Mouse (Mus musculus) forebrain, embryonic 10.5 days (tissue): ENCODE data around the gene Cyp4f40. TPM values are rescaled to one million over a fixed set of nuclear protein-coding genes. Genes with fewer than 3 reads are reported as not detected.
A peak's percentile ranks its signal among the peaks of the same experiment; 100 is the strongest.
"Not testable (repeated sequence)": the region's sequence is repeated elsewhere in the genome, so short reads cannot be mapped to it uniquely, and the experiment has no call there.

Experiments used
- DNase-seq: peaks from one replicate; pipeline ENCODE4 v3.0.0-alpha.2; 2017; ENCODE audit warnings: low spot score; ENCODE audit errors: extremely low spot score
- H3K27ac ChIP-seq: fragments of 300-500 bp; sonication (generic); 2 replicates; pipeline ENCODE4 v1.5.1; 2016; ENCODE audit warnings: mild to moderate bottlenecking
- H3K27me3 ChIP-seq: fragments of 300-500 bp; sonication (generic); 2 replicates; pipeline ENCODE4 v1.6.1; 2016; ENCODE audit warnings: mild to moderate bottlenecking; ENCODE audit not compliant: poor library complexity, severe bottlenecking
- H3K36me3 ChIP-seq: fragments of 300-500 bp; sonication (generic); replicated peaks from 2 replicates; pipeline ENCODE4 v1.6.1; 2016; ENCODE audit warnings: mild to moderate bottlenecking, moderate library complexity
- H3K4me1 ChIP-seq: fragments of 300-500 bp; sonication (generic); 2 replicates; pipeline ENCODE4 v1.6.1; 2016
- H3K4me3 ChIP-seq: fragments of 300-500 bp; sonication (generic); 2 replicates; pipeline ENCODE4 v1.5.1; 2016; ENCODE audit warnings: mild to moderate bottlenecking, moderate library complexity
- H3K9me3 ChIP-seq: fragments of 300-500 bp; sonication (generic); 2 replicates; pipeline ENCODE4 v1.6.1; 2016; ENCODE audit warnings: mild to moderate bottlenecking, moderate library complexity
- WGBS: fragments of 180-500 bp; shearing (Covaris S2); methylation state at CpG from one replicate; pipeline ENCODE4 v1.1.7; 2016; 5-methylcytosine and 5-hydroxymethylcytosine counted together
- polyA plus RNA-seq: library from polyadenylated mRNA; unstranded; fragments of >200 nt; fragmentation: Nextera tagmentation; extraction: Ambion mirVana; gene quantifications from 2 replicates; pipeline ENCODE4 v1.2.1, GENCODE M21; 2016

Gene Cyp4f40
- not detected in 2 replicates for polyA plus RNA-seq

- no peaks in the 10 kb centered on the region for H3K36me3 ChIP-seq
- H3K4me1 ChIP-seq, result no peaks in the 10 kb centered on the region
- H3K9me3 ChIP-seq, result no peaks in the 10 kb centered on the region
- 77% methylated on average over 2 of the region's 2 CpGs for WGBS
- DNase-seq, result no peak
- no peak within 1 kb of the TSS for H3K4me3 ChIP-seq
- no peak within 1 kb of the TSS for H3K27ac ChIP-seq
- no peaks in the 10 kb centered on the region for H3K27me3 ChIP-seq
These were observed at the start of gene Cyp4f40 for GRCm38 (mm10) chr17:32658712-32659111. Gene Cyp4f40 (plus strand): TSS chr17:32658900.

GRCm38 (mm10) chr17:32610231-32610630 is 48.5 kb upstream of the Cyp4f40 start:
- DNase-seq, H3K4me3 ChIP-seq, H3K27me3 ChIP-seq, H3K4me1 ChIP-seq, H3K9me3 ChIP-seq, H3K27ac ChIP-seq, H3K36me3 ChIP-seq: not testable (repeated sequence)
- 81% methylated on average over 3 of the region's 3 CpGs for WGBS

GRCm38 (mm10) chr17:32610896-32611295 is 47.8 kb upstream of the Cyp4f40 start:
- 83% methylated on average over 3 of the region's 3 CpGs for WGBS
- Histone ChIP-seq H3K27me3 (no peaks in the 10 kb centered on the region), H3K36me3 (no peaks in the 10 kb centered on the region), H3K4me1 (no peaks in the 10 kb centered on the region), H3K9me3 (no peaks in the 10 kb centered on the region), H3K27ac (no peak overlapping the region), H3K4me3 (no peak overlapping the region)
- no peak for DNase-seq

GRCm38 (mm10) chr17:32612417-32612816 is 46.3 kb upstream of the Cyp4f40 start:
- no peaks in the 10 kb centered on the region for H3K4me1 ChIP-seq
- H3K27ac ChIP-seq, result no peak overlapping the region
- DNase-seq, result no peak
- no peaks in the 10 kb centered on the region for H3K9me3 ChIP-seq
- 85% methylated on average over 3 of the region's 3 CpGs for WGBS
- H3K4me3 ChIP-seq, result no peak overlapping the region
- no peaks in the 10 kb centered on the region for H3K36me3 ChIP-seq
- no peaks in the 10 kb centered on the region for H3K27me3 ChIP-seq

- WGBS, result 70% methylated on average over 1 of the region's 1 CpGs
- Histone ChIP-seq H3K4me1 (no peaks in the 10 kb centered on the region), H3K36me3 (no peaks in the 10 kb centered on the region), H3K9me3 (peaks cover 9% of the 10 kb centered on the region), H3K4me3 (no peak overlapping the region), H3K27ac (no peak overlapping the region), H3K27me3 (no peaks in the 10 kb centered on the region)
- no peak for DNase-seq
These were observed 41.4 kb upstream of the Cyp4f40 start for GRCm38 (mm10) chr17:32617252-32617651.

GRCm38 (mm10) chr17:32621018-32621417 is 37.7 kb upstream of the Cyp4f40 start, which contains the start of gene Cyp4f37:
Gene Cyp4f37 (plus strand): TSS chr17:32621309.
- not testable (repeated sequence) for H3K27me3 ChIP-seq, H3K4me3 ChIP-seq, H3K36me3 ChIP-seq, DNase-seq, H3K27ac ChIP-seq, H3K4me1 ChIP-seq, H3K9me3 ChIP-seq
- 72% methylated on average over 4 of the region's 4 CpGs for WGBS

GRCm38 (mm10) chr17:32629726-32630125 is 29.0 kb upstream of the Cyp4f40 start:
- H3K4me1 ChIP-seq, H3K9me3 ChIP-seq, DNase-seq, H3K27ac ChIP-seq, H3K36me3 ChIP-seq, H3K27me3 ChIP-seq, H3K4me3 ChIP-seq: not testable (repeated sequence)
- WGBS, result 89% methylated on average over 7 of the region's 7 CpGs

GRCm38 (mm10) chr17:32631936-32632335 is 26.8 kb upstream of the Cyp4f40 start:
- peaks cover 9% of the 10 kb centered on the region for H3K4me1 ChIP-seq
- H3K9me3 ChIP-seq, result no peaks in the 10 kb centered on the region
- H3K27ac ChIP-seq, result no peak overlapping the region
- DNase-seq, result no peak
- H3K4me3 ChIP-seq, result no peak overlapping the region
- no peaks in the 10 kb centered on the region for H3K27me3 ChIP-seq
- WGBS, result 80% methylated on average over 3 of the region's 3 CpGs
- no peaks in the 10 kb centered on the region for H3K36me3 ChIP-seq

- Histone ChIP-seq H3K4me3 (peak overlapping the region; percentile 53), H3K27ac (peak overlapping the region; percentile 67)
- not testable (repeated sequence) for H3K4me1 ChIP-seq, H3K36me3 ChIP-seq, DNase-seq, H3K27me3 ChIP-seq, H3K9me3 ChIP-seq
- WGBS, result 92% methylated on average over 9 of the region's 9 CpGs
These were observed 24.3 kb upstream of the Cyp4f40 start for GRCm38 (mm10) chr17:32634242-32634971.

- Histone ChIP-seq H3K9me3 (no peaks in the 10 kb centered on the region), H3K27me3 (no peaks in the 10 kb centered on the region), H3K36me3 (no peaks in the 10 kb centered on the region), H3K4me1 (peaks cover 9% of the 10 kb centered on the region), H3K4me3 (peak overlapping the region; percentile 53), H3K27ac (peak overlapping the region; percentile 67)
- peak; percentile 90 for DNase-seq
- WGBS, result 5% methylated on average over 17 of the region's 17 CpGs
These were observed 23.8 kb upstream of the Cyp4f40 start for GRCm38 (mm10) chr17:32634972-32635314.

- no peak for DNase-seq
- H3K36me3 ChIP-seq, result no peaks in the 10 kb centered on the region
- no peak overlapping the region for H3K27ac ChIP-seq
- 58% methylated on average over 3 of the region's 3 CpGs for whole genome bisulfite sequencing
- no peaks in the 10 kb centered on the region for H3K27me3 ChIP-seq
- no peaks in the 10 kb centered on the region for H3K9me3 ChIP-seq
- peaks cover 9% of the 10 kb centered on the region for H3K4me1 ChIP-seq
- H3K4me3 ChIP-seq, result no peak overlapping the region
These were observed 22.4 kb upstream of the Cyp4f40 start for GRCm38 (mm10) chr17:32636341-32636740.

- H3K27me3 ChIP-seq, result no peaks in the 10 kb centered on the region
- no peak for DNase-seq
- 84% methylated on average over 2 of the region's 2 CpGs for WGBS
- H3K36me3 ChIP-seq, result no peaks in the 10 kb centered on the region
- peaks cover 9% of the 10 kb centered on the region for H3K4me1 ChIP-seq
- no peak overlapping the region for H3K27ac ChIP-seq
- H3K9me3 ChIP-seq, result no peaks in the 10 kb centered on the region
- no peak overlapping the region for H3K4me3 ChIP-seq
These were observed 21.5 kb upstream of the Cyp4f40 start for GRCm38 (mm10) chr17:32637151-32637550.

GRCm38 (mm10) chr17:32646631-32647030 is 12.1 kb upstream of the Cyp4f40 start:
- no peaks in the 10 kb centered on the region for H3K4me1 ChIP-seq
- WGBS, result 90% methylated on average over 4 of the region's 4 CpGs
- DNase-seq, result no peak
- no peak overlapping the region for H3K4me3 ChIP-seq
- H3K36me3 ChIP-seq, result no peaks in the 10 kb centered on the region
- no peaks in the 10 kb centered on the region for H3K27me3 ChIP-seq
- H3K27ac ChIP-seq, result no peak overlapping the region
- H3K9me3 ChIP-seq, result no peaks in the 10 kb centered on the region

GRCm38 (mm10) chr17:32653860-32654259 is 4.8 kb upstream of the Cyp4f40 start:
- no peak for DNase-seq
- WGBS, result 89% methylated on average over 4 of the region's 4 CpGs

More at GRCm38 (mm10) chr17:32653860-32654259, 4.8 kb upstream of the Cyp4f40 start:
- Histone ChIP-seq H3K4me1 (no peaks in the 10 kb centered on the region), H3K36me3 (no peaks in the 10 kb centered on the region), H3K9me3 (no peaks in the 10 kb centered on the region), H3K27me3 (no peaks in the 10 kb centered on the region), H3K27ac (no peak overlapping the region), H3K4me3 (no peak overlapping the region)
